Mouse (Mus musculus): ENCODE measurements around the gene Nav1.

DNA sequence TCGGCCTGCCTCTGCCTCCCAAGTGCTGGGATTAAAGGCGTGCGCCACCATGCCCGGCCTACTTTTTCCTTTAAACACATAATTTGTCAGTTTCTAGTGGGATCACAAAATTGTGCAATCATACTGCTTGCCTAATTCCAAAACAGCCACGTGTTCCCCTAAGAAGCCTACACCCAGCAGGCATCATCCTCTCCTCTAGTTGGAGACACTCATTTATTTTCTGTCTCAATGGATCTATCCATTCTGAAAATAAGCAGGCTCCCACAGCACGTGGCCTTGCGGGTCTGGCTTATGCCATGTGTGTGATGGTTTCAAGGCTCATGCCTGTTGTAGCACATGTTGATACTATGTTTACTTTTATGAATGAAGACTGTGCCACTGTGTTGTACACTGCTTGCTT lies 32.8 kb upstream of the Nav1 start:
- TF ChIP-seq CTCF (IDR thresholded peaks at IDR 0.05; ENCODE audit: low read depth, low read length), result no peak
- TF ChIP-seq POLR2A (IDR thresholded peaks at IDR 0.05; ENCODE audit: extremely low read depth, insufficient read depth, low read length), result no peak

Data from liver, adult 2 months (tissue).